Mouse (Mus musculus) cortical plate, adult 2 months (tissue): ENCODE measurements at regions not wholly inside any gene's neighbourhood (a gene's known extent, or its start where the extent isn't known, plus 50 kb on each side); places are given as distances from the start of the nearest gene placed in this dataset.

ENCODE experiments used
- H3K27ac ChIP-seq: fragments of 200-500 bp; 2 replicates; pipeline ENCODE4 v1.5.1; 2012; ENCODE audit warnings: low read length, control low read depth, inconsistent platforms; ENCODE audit not compliant: insufficient read depth
- H3K4me1 ChIP-seq: fragments of 200-500 bp; 2 replicates; pipeline ENCODE4 v1.6.1; 2011; ENCODE audit warnings: low read length; ENCODE audit not compliant: control insufficient read depth, insufficient read depth
- H3K4me3 ChIP-seq: fragments of 200-500 bp; 2 replicates; pipeline ENCODE4 v1.5.1; 2011; ENCODE audit warnings: mild to moderate bottlenecking, low read length, control low read depth; ENCODE audit not compliant: insufficient read depth
- CTCF ChIP-seq: fragments of 200-500 bp; IDR thresholded peaks from 2 replicates; pipeline ENCODE4 v1.5.1; 2011; ENCODE audit warnings: mild to moderate bottlenecking, control low read depth, low read length; ENCODE audit not compliant: insufficient read depth; ENCODE audit errors: extremely low read depth
- POLR2A ChIP-seq: fragments of 200-500 bp; IDR thresholded peaks from 2 replicates; pipeline ENCODE4 v1.6.1; 2011; ENCODE audit warnings: mild to moderate bottlenecking, low read length, control low read depth; ENCODE audit not compliant: insufficient read depth; ENCODE audit errors: extremely low read depth

DNA sequence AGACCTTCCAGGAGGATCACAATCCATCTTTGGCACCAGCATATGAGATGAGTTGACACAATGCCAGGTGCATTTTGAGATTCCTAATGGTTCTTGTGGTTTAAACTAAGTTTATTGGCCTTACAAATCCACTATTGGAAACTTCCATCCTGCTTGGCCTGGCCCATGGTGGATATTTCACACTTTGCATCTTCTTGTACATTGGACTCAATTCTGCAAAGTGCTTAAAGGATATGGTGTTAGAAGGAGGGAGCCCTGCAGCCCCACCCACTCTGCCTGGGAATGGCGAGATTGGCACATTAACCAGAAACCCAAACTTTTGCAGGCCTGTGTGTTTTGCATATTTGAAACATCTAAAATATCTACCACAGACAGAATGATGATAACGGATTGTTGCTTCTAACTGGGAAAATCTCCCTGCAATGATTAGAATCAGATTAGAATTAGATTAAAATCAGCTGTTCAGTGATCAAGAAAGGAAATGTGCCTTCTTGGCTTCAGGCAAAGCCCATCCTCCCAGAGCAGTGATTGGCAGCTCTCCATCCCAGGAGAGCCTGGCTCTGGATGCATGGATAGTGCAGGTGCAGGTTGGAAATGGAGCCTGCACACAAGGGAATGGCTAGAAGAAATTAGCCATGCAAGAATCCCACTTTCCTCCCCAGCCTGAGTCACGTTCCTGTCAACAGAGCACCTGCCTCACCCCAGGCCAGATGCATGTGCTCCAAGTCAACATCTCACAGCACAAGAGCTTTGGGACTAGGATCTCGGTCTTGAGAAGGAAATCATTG lies 162.3 kb downstream of the Atp6ap1l start:
- TF ChIP-seq POLR2A (no peak), CTCF (no peak)
- Histone ChIP-seq H3K4me1 (no peaks in the 10 kb centered on the region), H3K27ac (no peak overlapping the region), H3K4me3 (no peak overlapping the region)

DNA sequence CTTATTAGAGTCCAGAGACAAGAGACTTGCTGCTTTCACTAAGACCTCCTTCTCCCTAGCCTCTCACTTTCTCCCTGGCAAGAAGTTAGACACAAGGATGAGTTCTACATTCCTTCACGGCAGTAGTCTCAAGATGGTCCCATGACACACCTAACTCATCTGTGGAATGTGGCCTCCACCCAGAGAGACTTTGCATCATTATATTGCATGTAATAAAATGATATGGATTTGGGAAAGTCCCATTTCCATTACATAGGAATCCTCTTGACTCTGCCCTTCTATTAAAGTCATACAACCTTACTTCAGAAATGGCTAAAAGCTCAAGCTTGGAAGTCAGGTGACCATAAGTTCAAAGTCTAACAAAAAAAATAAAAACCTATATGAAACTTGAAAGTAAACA lies 165.4 kb downstream of the Atp6ap1l start:
- TF ChIP-seq CTCF: no peak
- no peak for TF ChIP-seq POLR2A
- Histone ChIP-seq H3K4me1 (no peaks in the 10 kb centered on the region), H3K4me3 (no peak overlapping the region), H3K27ac (no peak overlapping the region)

DNA sequence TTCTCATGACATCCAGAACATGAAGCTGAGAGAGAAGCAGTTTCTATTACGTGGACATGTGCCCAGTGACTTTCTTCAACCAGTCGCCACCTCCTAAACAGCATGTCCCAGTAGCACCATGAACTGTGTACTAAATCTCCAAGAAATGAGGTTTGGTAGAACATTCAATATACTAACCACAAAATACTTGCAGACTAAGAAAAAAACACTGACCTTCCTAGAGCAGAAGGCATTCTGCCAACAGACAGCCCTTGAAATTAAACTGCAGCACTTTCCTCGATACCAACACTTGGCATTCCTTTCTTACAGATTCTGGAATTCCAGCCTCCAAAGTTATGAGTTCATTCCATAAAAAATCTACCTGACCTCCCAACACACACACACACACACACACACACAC lies 166.6 kb downstream of the Atp6ap1l start:
- no peak overlapping the region for H3K27ac ChIP-seq
- TF ChIP-seq POLR2A: no peak
- TF ChIP-seq CTCF: no peak
- no peaks in the 10 kb centered on the region for H3K4me1 ChIP-seq
- no peak overlapping the region for H3K4me3 ChIP-seq

DNA sequence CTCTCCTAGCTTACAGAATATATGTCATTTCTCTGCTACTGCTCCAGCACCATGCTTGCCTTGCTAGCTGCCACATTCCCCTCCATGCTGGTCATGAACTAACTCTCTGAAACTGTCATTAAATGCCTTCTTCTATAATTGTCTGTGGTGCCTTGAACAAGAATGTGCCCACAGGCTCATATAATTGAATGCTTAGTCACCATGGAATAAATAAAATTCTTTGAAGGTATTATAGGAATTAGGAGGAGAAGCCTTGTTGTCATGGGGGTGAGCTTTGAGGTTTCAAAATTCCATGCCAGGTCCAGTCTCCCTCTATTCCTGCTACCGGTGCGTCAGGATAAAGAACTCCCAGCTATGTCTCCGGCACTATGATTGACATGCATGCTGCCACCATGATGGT lies 171.9 kb downstream of the Atp6ap1l start:
- Histone ChIP-seq H3K4me1 (no peaks in the 10 kb centered on the region), H3K27ac (no peak overlapping the region), H3K4me3 (no peak overlapping the region)
- TF ChIP-seq CTCF (no peak), POLR2A (no peak)

DNA sequence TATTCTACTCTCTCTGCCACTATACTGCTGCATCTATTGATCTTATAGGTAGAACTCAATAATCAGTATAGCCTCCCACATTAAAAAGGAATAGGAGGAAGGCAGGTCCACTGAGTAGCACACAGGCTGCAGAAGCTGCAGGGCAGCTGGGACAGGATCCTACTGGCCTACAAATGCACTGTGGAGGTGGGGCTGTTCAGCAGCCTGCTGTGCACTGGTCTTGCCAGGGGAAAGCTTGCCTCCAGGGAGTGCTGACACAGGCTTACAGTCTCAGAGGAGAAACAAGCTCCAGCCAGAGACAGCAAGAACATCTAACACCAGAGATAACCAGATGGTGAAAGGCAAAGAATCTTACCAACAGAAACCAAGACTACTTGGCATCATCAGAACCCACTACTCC lies 176.1 kb downstream of the Atp6ap1l start:
- H3K4me1 ChIP-seq: no peaks in the 10 kb centered on the region
- H3K4me3 ChIP-seq: no peak overlapping the region
- no peak for TF ChIP-seq POLR2A
- no peak for TF ChIP-seq CTCF
- no peak overlapping the region for H3K27ac ChIP-seq

DNA sequence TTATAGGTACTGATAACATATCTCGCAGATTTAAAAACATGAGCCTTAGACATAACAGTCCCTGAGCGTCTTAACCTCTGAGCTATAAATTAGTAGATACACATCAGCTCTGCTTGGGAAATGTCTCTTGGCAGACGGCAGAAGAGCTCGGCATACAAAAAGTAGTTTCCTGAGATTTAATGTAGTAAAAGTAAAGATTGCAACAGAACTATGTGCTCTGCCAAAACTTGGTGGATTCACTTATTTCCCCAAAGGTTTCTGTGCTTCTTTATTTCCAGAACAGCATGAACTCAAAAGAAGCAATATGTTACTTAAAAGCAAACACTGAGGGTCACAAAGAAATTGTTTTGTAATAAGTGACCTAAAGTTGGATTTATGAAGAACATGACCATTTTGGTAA lies 177.3 kb downstream of the Atp6ap1l start:
- no peak overlapping the region for H3K4me3 ChIP-seq
- TF ChIP-seq POLR2A (no peak), CTCF (no peak)
- H3K4me1 ChIP-seq: no peaks in the 10 kb centered on the region
- no peak overlapping the region for H3K27ac ChIP-seq

DNA sequence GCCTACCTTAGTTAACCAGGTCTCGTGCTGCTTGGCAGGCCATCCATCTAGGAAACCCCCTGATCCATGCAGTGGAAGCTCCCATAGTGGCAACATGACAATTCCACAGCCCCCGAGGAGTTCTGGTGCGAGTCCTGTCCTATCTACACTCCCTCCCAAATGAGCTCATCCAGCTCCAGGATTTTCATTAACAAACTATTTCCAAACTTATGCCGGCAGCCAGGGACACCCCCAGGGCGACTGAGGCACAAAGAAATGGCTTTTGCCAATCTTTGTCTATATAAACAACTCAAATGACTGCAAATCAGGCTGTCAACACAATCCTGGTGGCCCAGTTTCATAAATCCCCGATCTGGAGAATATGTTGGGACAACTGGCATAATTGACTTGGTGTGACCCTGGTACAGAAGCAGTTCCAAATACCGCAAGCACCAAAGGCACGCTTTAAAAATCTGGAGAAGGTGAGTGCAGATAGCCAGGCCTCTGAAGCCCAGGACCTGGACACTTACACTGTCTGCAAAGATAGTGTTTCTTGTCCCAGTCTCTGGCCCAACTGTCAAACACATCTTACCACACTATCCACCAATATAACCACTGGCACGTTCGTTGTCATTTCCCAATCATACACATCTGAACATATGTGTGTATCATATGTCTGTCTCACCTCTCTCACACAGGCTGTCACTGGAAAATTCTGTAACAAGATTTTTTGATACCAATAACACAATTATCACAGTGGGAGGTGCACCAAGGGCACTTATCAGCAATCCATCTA lies 179.9 kb downstream of the Atp6ap1l start:
- Histone ChIP-seq H3K27ac (no peak overlapping the region), H3K4me1 (no peaks in the 10 kb centered on the region), H3K4me3 (no peak overlapping the region)
- no peak for TF ChIP-seq POLR2A
- TF ChIP-seq CTCF: no peak

DNA sequence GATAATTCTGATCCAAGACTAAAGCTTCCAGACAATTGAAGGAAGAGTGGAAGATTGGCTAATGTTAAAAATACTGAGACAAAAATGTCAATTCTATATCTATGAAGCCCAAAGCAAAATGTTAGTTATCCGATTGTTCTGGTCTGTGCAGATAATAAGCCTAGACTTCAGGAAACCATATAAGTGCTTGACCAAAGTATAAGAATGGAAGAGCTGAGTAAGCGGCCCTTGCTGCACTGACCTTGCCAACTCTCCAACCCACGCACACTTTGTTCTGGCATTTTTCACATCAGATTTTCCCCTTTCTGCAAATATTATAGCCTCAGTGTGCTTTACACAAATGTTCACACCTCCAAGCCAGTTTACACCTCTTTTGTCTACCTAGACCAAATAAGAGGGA lies 180.6 kb downstream of the Atp6ap1l start:
- TF ChIP-seq CTCF (no peak), POLR2A (no peak)
- no peaks in the 10 kb centered on the region for H3K4me1 ChIP-seq
- H3K27ac ChIP-seq: no peak overlapping the region
- H3K4me3 ChIP-seq: no peak overlapping the region

DNA sequence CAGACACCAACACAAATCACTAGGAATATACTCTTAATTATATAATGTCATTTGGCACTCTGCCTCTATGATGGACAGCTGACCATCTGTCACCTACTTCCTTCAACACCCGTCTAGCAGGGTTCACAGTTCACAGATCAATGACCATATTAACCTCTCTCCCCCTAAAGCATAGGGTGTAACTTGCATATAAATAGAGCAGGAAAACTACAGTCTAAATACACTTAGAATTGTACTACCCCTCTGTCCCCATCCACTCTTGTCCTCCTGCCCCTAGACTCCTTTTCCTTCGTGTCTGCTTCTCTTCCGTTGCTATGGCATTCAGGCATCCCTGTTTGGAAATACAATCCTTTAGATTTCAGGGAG lies 181.6 kb downstream of the Atp6ap1l start:
- no peak overlapping the region for H3K4me3 ChIP-seq
- TF ChIP-seq CTCF (no peak), POLR2A (no peak)
- H3K27ac ChIP-seq: no peak overlapping the region
- no peaks in the 10 kb centered on the region for H3K4me1 ChIP-seq

DNA sequence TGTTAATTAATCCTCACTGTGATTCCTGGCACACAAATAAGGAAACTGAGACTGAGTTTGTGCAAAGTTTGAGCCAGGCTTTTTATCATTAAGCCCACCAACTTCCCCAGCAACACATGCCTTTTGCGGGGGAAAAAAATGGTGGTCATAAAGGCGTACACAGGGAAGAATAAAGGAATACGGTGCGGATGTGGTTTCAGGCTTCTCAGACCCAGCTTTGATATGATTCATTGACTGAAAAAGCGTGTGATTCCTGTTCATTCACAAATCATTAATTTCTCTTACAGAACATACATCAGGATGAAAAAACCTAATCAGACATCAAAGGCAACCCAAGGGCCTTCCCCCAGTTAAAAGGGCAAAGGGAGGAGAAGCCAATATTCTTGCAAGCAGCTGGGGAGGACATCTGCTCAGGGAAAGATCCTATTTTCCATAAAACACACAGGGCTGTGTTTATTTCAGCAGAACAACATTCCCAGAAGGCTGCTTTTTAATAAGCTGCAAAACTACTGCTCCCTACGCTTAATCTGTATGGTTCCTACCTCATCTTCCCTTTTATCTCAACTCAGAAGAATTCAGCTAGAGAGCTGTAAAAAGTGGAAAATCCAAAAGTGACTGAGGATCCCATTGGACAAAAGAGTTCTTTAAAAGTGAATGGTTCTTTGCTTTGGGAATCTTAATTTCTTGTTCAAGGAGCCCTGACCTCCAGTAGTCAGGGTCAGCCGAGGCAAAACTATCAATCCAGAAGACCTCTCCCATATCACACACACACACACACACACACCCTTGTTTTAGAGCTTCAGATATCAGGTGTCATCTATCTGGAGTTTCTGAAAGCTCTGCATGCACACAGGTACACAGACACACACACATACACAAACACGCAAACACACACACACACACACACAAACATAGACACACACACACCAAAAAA lies 182.3 kb downstream of the Atp6ap1l start:
- Histone ChIP-seq H3K27ac (no peak overlapping the region), H3K4me3 (no peak overlapping the region), H3K4me1 (no peaks in the 10 kb centered on the region)
- TF ChIP-seq CTCF (no peak), POLR2A (no peak)

DNA sequence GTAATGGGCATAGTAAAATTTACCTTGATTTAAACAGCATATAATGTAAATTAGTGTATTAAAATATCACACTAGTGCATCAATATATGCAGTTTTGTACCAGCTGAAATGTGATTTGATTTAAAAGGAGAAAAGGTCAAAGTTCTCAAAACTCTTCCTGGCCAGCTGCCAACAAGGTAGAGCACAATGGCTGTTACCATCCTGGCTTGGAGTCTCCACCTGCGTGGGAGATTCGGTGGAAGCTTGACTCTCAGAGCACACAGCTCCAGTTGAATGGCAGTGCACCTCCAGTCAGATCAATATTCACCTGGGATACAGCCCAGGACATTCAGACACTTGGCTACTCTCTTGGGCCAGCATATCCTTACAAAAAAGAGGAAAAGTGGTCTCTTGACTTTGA lies 220.8 kb downstream of the Atp6ap1l start:
- H3K4me1 ChIP-seq: no peaks in the 10 kb centered on the region
- no peak overlapping the region for H3K4me3 ChIP-seq
- TF ChIP-seq CTCF: no peak
- no peak overlapping the region for H3K27ac ChIP-seq
